Mouse (Mus musculus): Measurements from ENCODE around the gene Bpifb2. TPM values are rescaled to one million over a fixed set of nuclear protein-coding genes. Genes with fewer than 3 reads are reported as not detected.

Bpifb2 gene
- polyA plus RNA-seq, 1 experiment from 2014 or later = not detected

- ATAC-seq = no peak
- H3K36me3 ChIP-seq (ENCODE audit: control insufficient read depth, insufficient read depth) = no peaks in the 10 kb centered on the region
- no peak within 1 kb of the TSS for H3K27ac ChIP-seq (ENCODE audit: low read depth, low read length)
- H3K27me3 ChIP-seq (replicated peaks; ENCODE audit: control insufficient read depth, insufficient read depth, low read length) = no peaks in the 10 kb centered on the region
- 92% methylated on average over 4 of the region's 4 CpGs for WGBS
- H3K9ac ChIP-seq (ENCODE audit: low read depth, low read length) = no peak within 1 kb of the TSS
- H3K4me1 ChIP-seq (replicated peaks; ENCODE audit: control insufficient read depth, insufficient read depth, low read length) = no peaks in the 10 kb centered on the region
- TF ChIP-seq CTCF (IDR thresholded peaks at IDR 0.05; ENCODE audit: low read depth) = no peak
- H3K4me2 ChIP-seq (replicated peaks; ENCODE audit: low read depth) = no peak within 1 kb of the TSS
- H3K9me3 ChIP-seq (ENCODE audit: control insufficient read depth) = no peaks in the 10 kb centered on the region
- no peak within 1 kb of the TSS for H3K4me3 ChIP-seq (ENCODE audit: low read depth, low read length)
These were observed 3.9 kb upstream of the Bpifb2 start, which contains the start of gene Sun5 for GRCm38 (mm10) chr2:153870984-153871383. Gene Sun5 (minus strand): TSS chr2:153871084.

DNA sequence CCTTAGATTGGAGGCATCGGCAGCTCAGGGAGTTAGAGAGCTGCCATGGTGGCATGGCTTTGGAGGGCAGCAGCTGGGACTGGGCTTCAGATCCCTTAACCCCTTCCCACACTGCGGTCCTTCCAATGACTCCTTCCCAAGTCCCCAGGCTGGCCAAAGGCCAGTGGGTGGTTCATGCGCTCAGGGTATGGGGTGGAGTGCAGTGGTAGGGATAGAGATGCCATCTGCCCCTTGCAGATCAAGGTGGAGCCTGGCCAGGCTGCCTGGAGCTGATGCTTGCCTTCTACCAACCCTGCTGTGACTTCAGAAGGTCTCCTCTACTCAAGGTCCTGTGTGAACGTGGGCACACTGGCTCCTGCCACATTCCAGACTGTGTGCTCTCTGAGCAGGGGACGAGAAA, 24.3 kb downstream of the Bpifb2 start:
- Histone ChIP-seq H3K27me3 (replicated peaks; ENCODE audit: control insufficient read depth, insufficient read depth, low read length) (no peaks in the 10 kb centered on the region), H3K27ac (ENCODE audit: low read depth, low read length) (no peak overlapping the region), H3K4me2 (replicated peaks; ENCODE audit: low read depth) (no peak overlapping the region), H3K4me1 (replicated peaks; ENCODE audit: control insufficient read depth, insufficient read depth, low read length) (no peaks in the 10 kb centered on the region), H3K9me3 (ENCODE audit: control insufficient read depth) (no peaks in the 10 kb centered on the region), H3K9ac (ENCODE audit: low read depth, low read length) (no peak overlapping the region), H3K36me3 (ENCODE audit: control insufficient read depth, insufficient read depth) (no peaks in the 10 kb centered on the region), H3K4me3 (ENCODE audit: low read depth, low read length) (no peak overlapping the region)
- 86% methylated on average over 5 of the region's 5 CpGs for WGBS
- no peak for ATAC-seq
- no peak for TF ChIP-seq CTCF (IDR thresholded peaks at IDR 0.05; ENCODE audit: low read depth)

- Histone ChIP-seq H3K4me3 (ENCODE audit: low read depth, low read length) (no peak within 1 kb of the TSS), H3K9ac (ENCODE audit: low read depth, low read length) (no peak within 1 kb of the TSS), H3K9me3 (ENCODE audit: control insufficient read depth) (no peaks in the 10 kb centered on the region), H3K27ac (ENCODE audit: low read depth, low read length) (no peak within 1 kb of the TSS), H3K4me1 (replicated peaks; ENCODE audit: control insufficient read depth, insufficient read depth, low read length) (no peaks in the 10 kb centered on the region), H3K4me2 (replicated peaks; ENCODE audit: low read depth) (no peak within 1 kb of the TSS), H3K27me3 (replicated peaks; ENCODE audit: control insufficient read depth, insufficient read depth, low read length) (no peaks in the 10 kb centered on the region), H3K36me3 (ENCODE audit: control insufficient read depth, insufficient read depth) (no peaks in the 10 kb centered on the region)
- 73% methylated on average over 4 of the region's 4 CpGs for WGBS
- TF ChIP-seq CTCF (IDR thresholded peaks at IDR 0.05; ENCODE audit: low read depth) = no peak
- ATAC-seq = no peak
These were observed 25.2 kb downstream of the Bpifb2 start, which contains the start of gene Bpifb6 for GRCm38 (mm10) chr2:153900088-153900487. Gene Bpifb6 (plus strand): TSS chr2:153900388.

DNA sequence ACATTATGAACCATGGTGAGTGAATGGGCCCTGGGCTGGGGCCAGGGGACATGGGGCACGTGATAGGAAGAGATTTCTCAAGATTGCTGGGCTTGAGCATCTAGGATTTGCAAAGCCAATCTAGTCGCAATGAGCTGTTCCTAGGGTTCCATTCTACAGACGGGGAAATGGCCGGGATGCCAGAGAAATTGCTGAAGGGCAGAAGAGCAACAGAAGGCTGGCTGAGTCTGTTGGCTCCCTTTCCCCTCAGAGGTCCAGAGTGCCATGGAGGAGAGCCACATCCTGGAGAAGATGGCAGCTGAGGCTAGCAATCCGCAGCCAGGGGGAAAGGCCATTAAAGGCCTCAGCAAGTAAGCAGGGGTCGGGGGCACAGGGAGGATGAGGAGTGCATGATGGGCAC, 27.9 kb downstream of the Bpifb2 start:
- TF ChIP-seq CTCF (IDR thresholded peaks at IDR 0.05; ENCODE audit: low read depth) = no peak
- Histone ChIP-seq H3K4me2 (replicated peaks; ENCODE audit: low read depth) (no peak overlapping the region), H3K36me3 (ENCODE audit: control insufficient read depth, insufficient read depth) (no peaks in the 10 kb centered on the region), H3K9ac (ENCODE audit: low read depth, low read length) (no peak overlapping the region), H3K4me1 (replicated peaks; ENCODE audit: control insufficient read depth, insufficient read depth, low read length) (no peaks in the 10 kb centered on the region), H3K27me3 (replicated peaks; ENCODE audit: control insufficient read depth, insufficient read depth, low read length) (no peaks in the 10 kb centered on the region), H3K9me3 (ENCODE audit: control insufficient read depth) (no peaks in the 10 kb centered on the region), H3K4me3 (ENCODE audit: low read depth, low read length) (no peak overlapping the region), H3K27ac (ENCODE audit: low read depth, low read length) (no peak overlapping the region)
- no peak for ATAC-seq
- 81% methylated on average over 6 of the region's 6 CpGs for WGBS

GRCm38 (mm10) chr2:153906626-153907025, 31.8 kb downstream of the Bpifb2 start:
- Histone ChIP-seq H3K4me2 (replicated peaks; ENCODE audit: low read depth) (no peak overlapping the region), H3K36me3 (ENCODE audit: control insufficient read depth, insufficient read depth) (no peaks in the 10 kb centered on the region), H3K9ac (ENCODE audit: low read depth, low read length) (no peak overlapping the region)

GRCm38 (mm10) chr2:153914151-153914550, 39.3 kb downstream of the Bpifb2 start:
- 72% methylated on average over 5 of the region's 5 CpGs for WGBS
- Histone ChIP-seq H3K36me3 (ENCODE audit: control insufficient read depth, insufficient read depth) (no peaks in the 10 kb centered on the region), H3K27ac (ENCODE audit: low read depth, low read length) (no peak overlapping the region), H3K9me3 (ENCODE audit: control insufficient read depth) (no peaks in the 10 kb centered on the region), H3K4me3 (ENCODE audit: low read depth, low read length) (no peak overlapping the region), H3K4me2 (replicated peaks; ENCODE audit: low read depth) (no peak overlapping the region), H3K4me1 (replicated peaks; ENCODE audit: control insufficient read depth, insufficient read depth, low read length) (no peaks in the 10 kb centered on the region), H3K9ac (ENCODE audit: low read depth, low read length) (no peak overlapping the region), H3K27me3 (replicated peaks; ENCODE audit: control insufficient read depth, insufficient read depth, low read length) (no peaks in the 10 kb centered on the region)
- TF ChIP-seq CTCF (IDR thresholded peaks at IDR 0.05; ENCODE audit: low read depth) = no peak
- ATAC-seq = no peak

More at GRCm38 (mm10) chr2:153906626-153907025, 31.8 kb downstream of the Bpifb2 start:
- H3K27ac ChIP-seq (ENCODE audit: low read depth, low read length) = no peak overlapping the region
- no peaks in the 10 kb centered on the region for H3K27me3 ChIP-seq (replicated peaks; ENCODE audit: control insufficient read depth, insufficient read depth, low read length)
- no peak for TF ChIP-seq CTCF (IDR thresholded peaks at IDR 0.05; ENCODE audit: low read depth)
- no peak for ATAC-seq
- no peak overlapping the region for H3K4me3 ChIP-seq (ENCODE audit: low read depth, low read length)
- no peaks in the 10 kb centered on the region for H3K4me1 ChIP-seq (replicated peaks; ENCODE audit: control insufficient read depth, insufficient read depth, low read length)
- 80% methylated on average over 4 of the region's 4 CpGs for WGBS
- no peaks in the 10 kb centered on the region for H3K9me3 ChIP-seq (ENCODE audit: control insufficient read depth)

DNA sequence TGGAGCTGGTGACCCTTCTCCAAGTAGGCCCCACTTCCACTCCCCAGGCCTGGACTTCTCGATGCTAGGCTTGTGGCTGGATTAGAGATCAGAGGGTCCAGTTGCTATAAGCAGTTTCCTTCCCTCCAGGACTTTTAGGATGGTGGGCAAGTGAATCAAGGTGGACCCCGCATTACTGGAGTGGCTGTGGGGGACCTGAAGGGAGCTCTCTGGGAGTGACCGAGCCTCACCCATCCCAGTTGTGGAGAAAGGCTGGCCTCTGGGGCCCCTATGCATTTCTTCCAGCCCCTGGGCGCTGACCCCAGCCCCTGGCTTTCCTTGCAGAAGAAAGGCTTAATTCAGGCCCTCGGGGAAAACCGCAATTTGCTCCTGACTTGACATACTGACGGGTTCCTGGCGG, 43.1 kb downstream of the Bpifb2 start, which contains the start of gene Bpifb3:
Gene Bpifb3, plus strand, starts transcription at position 301 of the 400 bp plus-strand sequence.
- 76% methylated on average over 8 of the region's 8 CpGs for WGBS
- H3K9ac ChIP-seq (ENCODE audit: low read depth, low read length) = no peak within 1 kb of the TSS
- H3K9me3 ChIP-seq (ENCODE audit: control insufficient read depth) = no peaks in the 10 kb centered on the region

More for the DNA sequence above, 43.1 kb downstream of the Bpifb2 start, which contains the start of gene Bpifb3:
- TF ChIP-seq CTCF (IDR thresholded peaks at IDR 0.05; ENCODE audit: low read depth) = no peak
- Histone ChIP-seq H3K27ac (ENCODE audit: low read depth, low read length) (no peak within 1 kb of the TSS), H3K4me3 (ENCODE audit: low read depth, low read length) (no peak within 1 kb of the TSS), H3K4me1 (replicated peaks; ENCODE audit: control insufficient read depth, insufficient read depth, low read length) (no peaks in the 10 kb centered on the region), H3K4me2 (replicated peaks; ENCODE audit: low read depth) (no peak within 1 kb of the TSS), H3K36me3 (ENCODE audit: control insufficient read depth, insufficient read depth) (no peaks in the 10 kb centered on the region), H3K27me3 (replicated peaks; ENCODE audit: control insufficient read depth, insufficient read depth, low read length) (no peaks in the 10 kb centered on the region)
- ATAC-seq = no peak

All from intestine, postnatal 0 days (tissue).